Mouse (Mus musculus) olfactory bulb, adult 2 months (tissue): ENCODE results near the gene Ube2k. TPM values are rescaled to one million over a fixed set of nuclear protein-coding genes. Genes with fewer than 3 reads are reported as not detected.

Experiments
- H3K27ac ChIP-seq: fragments of 200-500 bp; 2 replicates; pipeline ENCODE4 v1.5.1; 2012; ENCODE audit warnings: low read depth, low read length; ENCODE audit not compliant: insufficient read depth
- H3K4me1 ChIP-seq: fragments of 200-500 bp; 2 replicates; pipeline ENCODE4 v1.6.1; 2012; ENCODE audit warnings: low read length; ENCODE audit not compliant: control insufficient read depth, insufficient read depth
- H3K4me3 ChIP-seq: fragments of 200-500 bp; 2 replicates; pipeline ENCODE4 v1.5.1; 2012; ENCODE audit warnings: mild to moderate bottlenecking, low read depth, low read length, moderate library complexity; ENCODE audit not compliant: insufficient read depth
- CTCF ChIP-seq: fragments of 200-500 bp; IDR thresholded peaks from 2 replicates; pipeline ENCODE4 v1.5.1; 2012; ENCODE audit warnings: low read depth, mild to moderate bottlenecking, low read length, moderate library complexity; ENCODE audit not compliant: insufficient read depth
- POLR2A ChIP-seq: fragments of 200-500 bp; IDR thresholded peaks from 2 replicates; pipeline ENCODE4 v1.6.1; 2012; ENCODE audit warnings: mild to moderate bottlenecking, low read depth, low read length, moderate library complexity; ENCODE audit not compliant: insufficient read depth
- WGBS: fragments of 180-500 bp; shearing (Covaris S2); methylation state at CpG from one replicate; pipeline ENCODE4 v1.1.7; 2018; 5-methylcytosine and 5-hydroxymethylcytosine counted together
- polyA plus RNA-seq: library from polyadenylated mRNA; stranded (reverse); fragments of >200 nt; gene quantifications from 2 replicates; pipeline ENCODE4 v1.2.4, GENCODE M21; 2012; ENCODE audit warnings: low replicate concordance; ENCODE audit not compliant: missing spikeins, insufficient read depth, insufficient read length

The Ube2k gene
- polyA plus RNA-seq, result 419 TPM in 1 of 2 replicates, not detected in the other

DNA sequence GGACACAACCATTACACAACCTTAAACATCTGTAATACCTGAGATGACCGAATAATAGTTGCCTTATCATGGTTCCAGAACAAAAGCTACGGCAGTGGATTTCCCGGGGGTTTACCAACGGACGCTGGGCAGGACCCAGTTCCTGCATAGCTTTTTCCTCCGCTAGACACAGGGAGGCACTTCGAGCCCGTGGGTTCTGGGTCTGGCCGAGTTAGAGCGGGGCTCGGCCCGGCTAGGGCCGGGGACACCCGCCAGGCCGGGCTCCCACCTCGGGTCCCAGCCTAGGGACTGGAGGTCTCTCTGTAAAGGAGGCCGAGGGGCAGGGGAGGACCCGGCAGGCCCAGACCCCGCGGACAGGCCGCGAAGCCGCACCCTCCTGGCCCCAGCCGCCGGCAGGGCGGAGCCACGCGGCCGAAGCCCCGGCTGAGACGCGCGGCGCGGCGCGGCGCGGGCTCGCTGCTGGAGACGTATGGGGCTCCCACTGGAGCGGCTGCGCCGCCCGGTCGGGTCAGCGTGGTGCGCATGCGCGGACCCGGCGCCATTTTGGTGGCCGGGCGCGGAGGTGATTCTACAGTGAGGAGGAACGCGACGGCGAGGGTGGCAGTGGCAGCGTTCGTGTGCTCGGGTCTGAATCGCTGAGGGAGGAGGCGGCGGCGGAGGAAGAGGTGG is at the start of gene Ube2k, which contains the start of gene Smim14:
TSS of gene Ube2k (plus strand) at position 483 of the 669 bp plus-strand sequence.
TSS of gene Smim14 (minus strand) at position 434 of the 669 bp plus-strand sequence.
- no peaks in the 10 kb centered on the region for H3K4me1 ChIP-seq
- WGBS, result under 1% methylated on average over 66 of the region's 66 CpGs
- H3K4me3 ChIP-seq, result peak within 1 kb of the TSS; percentile 79
- peak within 1 kb of the TSS; percentile 87 for H3K27ac ChIP-seq
- TF ChIP-seq CTCF (no peak), POLR2A (peak; percentile 89)

- 0 out of 2 replicates have a peak overlapping the region, but pooled peaks have one; percentile 2 for H3K27ac ChIP-seq
- no peak overlapping the region for H3K4me3 ChIP-seq
- 72% methylated on average over 10 of the region's 10 CpGs for WGBS
- peaks cover 9% of the 10 kb centered on the region for H3K4me1 ChIP-seq
- TF ChIP-seq POLR2A, result no peak
- TF ChIP-seq CTCF, result no peak
These were observed 49.7 kb upstream of the Ube2k start for GRCm38 (mm10) chr5:65487381-65487780.

GRCm38 (mm10) chr5:65488725-65489124 is 48.3 kb upstream of the Ube2k start:
- WGBS, result 85% methylated on average over 7 of the region's 7 CpGs
- Histone ChIP-seq H3K4me1 (peaks cover 9% of the 10 kb centered on the region), H3K27ac (no peak overlapping the region), H3K4me3 (no peak overlapping the region)
- TF ChIP-seq CTCF, result no peak
- TF ChIP-seq POLR2A, result no peak

GRCm38 (mm10) chr5:65489830-65490229 is 47.2 kb upstream of the Ube2k start:
- TF ChIP-seq POLR2A (no peak), CTCF (no peak)
- WGBS, result 61% methylated on average over 4 of the region's 4 CpGs

GRCm38 (mm10) chr5:65491767-65492715 is 45.0 kb upstream of the Ube2k start:
- peak overlapping the region; percentile 98 for H3K4me3 ChIP-seq
- under 1% methylated on average over 57 of the region's 57 CpGs for WGBS
- TF ChIP-seq POLR2A, result no peak
- TF ChIP-seq CTCF, result no peak
- H3K27ac ChIP-seq, result peak overlapping the region; percentile 92
- peaks cover 6% of the 10 kb centered on the region for H3K4me1 ChIP-seq

More at GRCm38 (mm10) chr5:65489830-65490229, 47.2 kb upstream of the Ube2k start:
- Histone ChIP-seq H3K4me3 (no peak overlapping the region), H3K27ac (no peak overlapping the region), H3K4me1 (peaks cover 9% of the 10 kb centered on the region)

DNA sequence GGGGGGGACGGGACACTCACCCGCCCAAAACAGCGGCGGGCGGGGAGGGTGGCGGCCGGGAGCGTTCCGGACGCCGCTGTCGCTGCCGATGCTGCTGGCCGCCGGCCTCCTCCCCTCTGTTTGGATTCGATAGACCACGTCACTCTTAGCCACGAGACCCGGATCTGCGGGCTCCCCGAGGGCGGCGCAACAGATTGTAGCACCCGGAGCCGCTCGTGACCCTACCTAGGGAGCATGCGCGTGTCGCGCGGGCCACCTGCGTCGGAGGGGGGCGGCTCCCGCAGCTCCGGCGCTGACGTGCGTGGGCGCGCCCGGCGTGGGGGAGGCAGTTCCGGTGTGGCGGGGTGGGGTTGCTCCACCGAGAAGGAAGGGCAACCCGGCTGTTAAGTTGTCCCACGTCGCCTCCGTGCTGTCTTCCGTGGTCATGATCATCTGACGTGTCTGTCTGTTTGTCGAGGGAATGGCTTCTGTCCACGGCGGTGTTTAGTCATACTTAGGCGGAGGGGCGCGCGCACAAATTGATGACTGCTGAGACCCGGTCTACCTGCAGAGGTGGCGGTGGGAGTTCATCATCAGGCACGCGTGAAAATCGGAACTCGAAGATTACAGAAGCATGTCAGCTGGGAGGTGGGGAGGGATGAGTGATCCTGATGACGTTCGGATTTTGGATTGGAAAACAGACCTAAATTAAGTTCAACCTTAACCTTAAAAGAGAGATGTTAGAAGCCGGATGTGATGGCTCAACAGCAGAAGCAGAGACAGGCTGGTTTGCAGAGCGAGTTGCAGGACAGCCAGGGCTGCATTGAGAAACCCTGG is 44.1 kb upstream of the Ube2k start, which contains the start of gene Gm43552:
TSS of gene Gm43552 (minus strand) at position 118 of the 816 bp plus-strand sequence.
- WGBS, result under 1% methylated on average over 68 of the region's 69 CpGs
- H3K4me1 ChIP-seq, result peaks cover 6% of the 10 kb centered on the region
- TF ChIP-seq CTCF (no peak), POLR2A (peak; percentile 81)
- peak within 1 kb of the TSS; percentile 92 for H3K27ac ChIP-seq
- H3K4me3 ChIP-seq, result peak within 1 kb of the TSS; percentile 98

- 78% methylated on average over 7 of the region's 7 CpGs for WGBS
- H3K4me3 ChIP-seq, result no peak overlapping the region
- TF ChIP-seq POLR2A (no peak), CTCF (no peak)
These were observed 36.8 kb upstream of the Ube2k start for GRCm38 (mm10) chr5:65500231-65500630.

DNA sequence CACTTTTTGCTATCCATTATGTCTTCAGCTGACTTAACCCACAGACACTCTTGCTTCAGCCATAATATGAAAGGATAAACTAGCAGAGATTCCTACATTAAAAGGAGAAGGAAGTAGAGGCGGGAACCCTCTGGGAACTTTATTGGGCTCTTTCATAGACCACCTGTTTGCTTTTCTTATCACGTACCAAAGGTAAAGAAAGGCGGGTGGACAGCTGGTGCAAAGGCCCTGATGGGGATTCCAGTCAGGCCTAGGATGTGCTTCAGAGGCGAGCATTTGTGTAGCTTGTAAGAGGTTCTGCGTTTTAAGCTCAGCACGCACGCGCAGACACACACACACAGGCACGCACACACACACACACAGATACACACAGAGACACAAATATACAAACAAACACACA is 35.6 kb upstream of the Ube2k start:
- no peak overlapping the region for H3K4me3 ChIP-seq
- no peak overlapping the region for H3K27ac ChIP-seq
- H3K4me1 ChIP-seq, result no peaks in the 10 kb centered on the region
- 95% methylated on average over 9 of the region's 9 CpGs for WGBS
- no peak for TF ChIP-seq POLR2A

More at GRCm38 (mm10) chr5:65500231-65500630, 36.8 kb upstream of the Ube2k start:
- no peaks in the 10 kb centered on the region for H3K4me1 ChIP-seq
- no peak overlapping the region for H3K27ac ChIP-seq
